17 mouse cellular contexts compared by ENCODE assay signal in the genomic region with DNA sequence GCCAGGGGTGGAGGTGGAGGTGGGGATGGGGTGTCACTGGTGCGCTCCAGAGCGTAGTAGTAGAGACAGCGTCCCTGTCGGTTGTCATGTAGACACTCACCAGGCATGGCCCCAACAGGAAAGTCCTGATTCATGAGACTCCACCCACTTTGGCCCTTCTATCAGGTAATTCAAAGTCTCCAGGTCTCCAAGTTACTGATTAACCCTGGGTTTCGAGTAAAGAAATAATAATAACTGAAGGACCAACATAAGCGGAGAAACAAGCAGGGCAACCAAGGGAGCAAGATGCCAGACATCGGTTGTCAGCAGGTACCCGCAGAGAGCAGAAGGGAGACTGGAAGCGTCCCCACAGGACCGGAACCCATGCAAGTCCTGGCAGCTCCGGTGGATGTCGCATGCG. TPM values are rescaled to one million over a fixed set of nuclear protein-coding genes. Genes with fewer than 3 reads are reported as not detected.
DNase-seq lines count a peak whose midpoint lies in the region; ATAC-seq and TF ChIP-seq lines count a peak whose summit lies in the region.
"Had no signal": no experiment of that assay in that cellular context is flagged by ENCODE, and none has a peak within 500 bp of the region (broad histone marks: within the 10 kb centered on the region; RNA-seq: fewer than 3 reads in every experiment).

A gene (plus strand): TSS at position 247 of the 400 bp plus-strand sequence.

- H3K4me2 ChIP-seq in myocyte (ENCODE audit: low read depth) = peak within 1 kb of the TSS; percentile 15
- H3K4me2 ChIP-seq in hindbrain, embryonic 14.5 days (replicated peaks) = no peak within 1 kb of the TSS
- H3K4me2 ChIP-seq: heart, embryonic 12.5 days; hindbrain, embryonic 13.5 days had no signal

- no peak for TF ChIP-seq POLR2A in myocyte (IDR thresholded peaks at IDR 0.05; ENCODE audit: insufficient read length, low read depth)

- DNase-seq in R1 (ENCODE audit: low read depth, low spot score) = peak; percentile 49
- peak; percentile 89 for DNase-seq in kidney, adult 11 months
- DNase-seq in kidney, postnatal 36 days = peak; percentile 72 to 92
- no peak for DNase-seq in spleen, adult 18-20 months
- no peak for DNase-seq in hindbrain, embryonic 14.5 days (ENCODE audit: low spot score)
- DNase-seq: cerebellum, adult 9-10 months had no signal

- H3K9me3 ChIP-seq in hindbrain, embryonic 14.5 days (ENCODE audit: control insufficient read depth, low read length) = no peaks in the 10 kb centered on the region
- H3K9me3 ChIP-seq: embryonic facial prominence, embryonic 10.5 days; heart, embryonic 12.5 days; hindbrain, embryonic 13.5 days; limb, embryonic 10.5 days had no signal

- no peak within 1 kb of the TSS for H3K9ac ChIP-seq in hindbrain, embryonic 14.5 days
- H3K9ac ChIP-seq: heart, embryonic 12.5 days; hindbrain, embryonic 13.5 days had no signal

- no peak within 1 kb of the TSS for H3K4me3 ChIP-seq in myocyte
- H3K4me3 ChIP-seq in hindbrain, embryonic 14.5 days (replicated peaks; ENCODE audit: low read length) = no peak within 1 kb of the TSS
- H3K4me3 ChIP-seq: embryonic facial prominence, embryonic 10.5 days; heart, embryonic 12.5 days; hindbrain, embryonic 13.5 days; limb, embryonic 10.5 days had no signal

- H3ac ChIP-seq in myocyte (ENCODE audit: control insufficient read depth, insufficient read length) = no peak within 1 kb of the TSS

- no peak within 1 kb of the TSS for H3K27ac ChIP-seq in hindbrain, embryonic 14.5 days
- H3K27ac ChIP-seq: embryonic facial prominence, embryonic 10.5 days; hindbrain, embryonic 13.5 days; limb, embryonic 10.5 days had no signal

- no peaks in the 10 kb centered on the region for H3K36me3 ChIP-seq in myocyte (ENCODE audit: control insufficient read depth, insufficient read depth)
- H3K36me3 ChIP-seq in hindbrain, embryonic 14.5 days (replicated peaks; ENCODE audit: control insufficient read depth, insufficient read depth) = no peaks in the 10 kb centered on the region
- H3K36me3 ChIP-seq: embryonic facial prominence, embryonic 10.5 days; heart, embryonic 12.5 days; hindbrain, embryonic 13.5 days; limb, embryonic 10.5 days had no signal

- ATAC-seq in erythroid progenitor cell, adult 5-6 weeks (replicated peaks; ENCODE audit: low FRiP score, poor library complexity, severe bottlenecking) = no peak
- ATAC-seq in hindbrain, embryonic 14.5 days (ENCODE audit: low FRiP score) = no peak

- WGBS in hindbrain, embryonic 14.5 days = 93% methylated on average over 13 of the region's 13 CpGs

- H3K27me3 ChIP-seq in myocyte (ENCODE audit: control insufficient read depth, insufficient read depth, insufficient read length) = peaks cover 14% of the 10 kb centered on the region
- H3K27me3 ChIP-seq in hindbrain, embryonic 14.5 days (ENCODE audit: control insufficient read depth, insufficient read depth, low read length) = no peaks in the 10 kb centered on the region
- H3K27me3 ChIP-seq: heart, embryonic 12.5 days; hindbrain, embryonic 13.5 days had no signal

- H3K79me2 ChIP-seq in myocyte (ENCODE audit: control insufficient read depth, insufficient read depth) = no peaks in the 10 kb centered on the region

- no peaks in the 10 kb centered on the region for H3K4me1 ChIP-seq in hindbrain, embryonic 14.5 days (replicated peaks; ENCODE audit: control insufficient read depth, insufficient read depth, low read length)

TF ChIP-seq in myocyte, 11 proteins besides CTCF, POLR2A, EP300 and RAD21:
- TF ChIP-seq TCF12 (IDR thresholded peaks at IDR 0.05; ENCODE audit: insufficient read depth, poor library complexity, severe bottlenecking) (no peak), MAX (IDR thresholded peaks at IDR 0.05; ENCODE audit: low read depth) (no peak), CEBPB (IDR thresholded peaks at IDR 0.05; ENCODE audit: insufficient read depth, poor library complexity, severe bottlenecking) (no peak)

RNA-seq across cellular contexts. Expression of the gene that starts here (rescaled TPM):
- not detected for polyA plus RNA-seq in myocyte (2012; fragmentation: generic; extraction: Trizol)
- not detected in 2 replicates for total RNA-seq in erythroid progenitor cell, adult 5-6 weeks (2015; ENCODE audit: low replicate concordance)
- not detected in 2 replicates for total RNA-seq in erythroid progenitor cell, adult 5-6 weeks (2017; ENCODE audit: low replicate concordance)
- polyA plus RNA-seq in hindbrain, embryonic 14.5 days (2014; fragmentation: Nextera tagmentation; extraction: Ambion mirVana) = not detected in 2 replicates
- total RNA-seq: CH12.LX; gastrocnemius, adult 8-10 months; layer of hippocampus, postnatal 14 days; megakaryocyte progenitor cell, adult 5-6 weeks had no signal
- polyA plus RNA-seq: embryonic facial prominence, embryonic 10.5 days; forebrain, embryonic 11.5 days; heart, embryonic 12.5 days; hindbrain, embryonic 13.5 days; limb, embryonic 10.5 days had no signal

Comparison
In these comparisons a context has a peak if more than half of its experiments do, and no peak if none do; other contexts are left out.
1. DNase-seq: peak in R1 (single experiment), kidney, adult 11 months (single experiment) and kidney, postnatal 36 days (2 of 2); none in spleen, adult 18-20 months (0 of 2) and hindbrain, embryonic 14.5 days (single experiment).